Comparison of ENCODE assay signal across 15 mouse cellular contexts in the genomic region with DNA sequence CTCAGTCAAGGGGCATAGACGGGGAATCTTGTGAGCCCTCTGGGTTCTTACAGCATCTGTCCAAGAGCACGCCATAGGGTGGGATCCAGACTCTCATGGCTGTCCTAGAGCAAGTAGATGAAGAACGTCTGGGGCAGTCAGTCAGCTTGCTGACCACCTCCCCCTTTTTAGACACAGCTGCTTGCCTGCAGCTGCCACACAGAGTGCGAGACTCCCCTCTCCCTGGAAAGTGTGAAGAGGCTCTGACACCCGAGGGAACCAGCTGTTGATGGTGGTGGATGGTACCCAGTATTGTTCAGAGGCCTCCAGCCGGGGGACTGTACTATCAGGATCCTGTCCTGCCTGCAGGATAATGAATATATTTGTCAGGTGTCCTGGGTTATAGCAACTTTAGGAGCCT.
DNase-seq lines count a peak whose midpoint lies in the region; ATAC-seq and TF ChIP-seq lines count a peak whose summit lies in the region.
"Had no signal": no experiment of that assay in that cellular context is flagged by ENCODE, and none has a peak within 500 bp of the region (broad histone marks: within the 10 kb centered on the region; RNA-seq: fewer than 3 reads in every experiment).

No protein-coding gene starts in this region.

- no peaks in the 10 kb centered on the region for H3K9me3 ChIP-seq in hindbrain, embryonic 13.5 days
- no peaks in the 10 kb centered on the region for H3K9me3 ChIP-seq in hindbrain, embryonic 16.5 days (ENCODE audit: control insufficient read depth, low read length)
- no peaks in the 10 kb centered on the region for H3K9me3 ChIP-seq in embryonic facial prominence, embryonic 10.5 days
- H3K9me3 ChIP-seq in embryonic facial prominence, embryonic 14.5 days (ENCODE audit: control insufficient read depth, low read length), result no peaks in the 10 kb centered on the region
- H3K9me3 ChIP-seq in midbrain, embryonic 13.5 days, result no peaks in the 10 kb centered on the region

- H3K9ac ChIP-seq in hindbrain, embryonic 13.5 days, result no peak overlapping the region
- no peak overlapping the region for H3K9ac ChIP-seq in hindbrain, embryonic 16.5 days (ENCODE audit: low read depth, low read length)
- H3K9ac ChIP-seq in embryonic facial prominence, embryonic 14.5 days (ENCODE audit: low read depth, low read length), result no peak overlapping the region
- H3K9ac ChIP-seq in midbrain, embryonic 13.5 days (replicated peaks), result no peak overlapping the region
- H3K9ac ChIP-seq: lung, embryonic 14.5 days had no signal

- peak; percentile 19 for DNase-seq in embryonic facial prominence, embryonic 10.5 days (ENCODE audit: low spot score)
- peak; percentile 71 for DNase-seq in embryonic facial prominence, embryonic 14.5 days (ENCODE audit: low spot score)
- DNase-seq in embryo, embryonic 9.5 days (ENCODE audit: extremely low spot score), result no peak
- no peak for DNase-seq in gastrocnemius, adult 2 months
- DNase-seq: cerebellum, postnatal 14 days; heart, postnatal 4 days; kidney, postnatal 14 days; lung, embryonic 14.5 days; right cerebral cortex, postnatal 4 days had no signal

- no peak overlapping the region for H3K4me3 ChIP-seq in hindbrain, embryonic 13.5 days
- no peak overlapping the region for H3K4me3 ChIP-seq in hindbrain, embryonic 16.5 days (ENCODE audit: low read length)
- H3K4me3 ChIP-seq in embryonic facial prominence, embryonic 10.5 days, result no peak overlapping the region
- H3K4me3 ChIP-seq in embryonic facial prominence, embryonic 14.5 days (ENCODE audit: low read depth, low read length), result no peak overlapping the region
- no peak overlapping the region for H3K4me3 ChIP-seq in midbrain, embryonic 13.5 days (replicated peaks)
- no peak overlapping the region for H3K4me3 ChIP-seq in gastrocnemius, adult 2 months

- peak overlapping the region; percentile 26; the same call in 1 of the 2 replicates for H3K27ac ChIP-seq in hindbrain, embryonic 13.5 days
- H3K27ac ChIP-seq in hindbrain, embryonic 16.5 days (ENCODE audit: low read depth, low read length), result no peak overlapping the region
- H3K27ac ChIP-seq in embryonic facial prominence, embryonic 10.5 days (replicated peaks), result peak overlapping the region; percentile 63
- H3K27ac ChIP-seq in embryonic facial prominence, embryonic 14.5 days (replicated peaks; ENCODE audit: low read depth, low read length), result peak overlapping the region; percentile 40; the same call in 1 of the 2 replicates
- peak overlapping the region; percentile 66 for H3K27ac ChIP-seq in midbrain, embryonic 13.5 days
- H3K27ac ChIP-seq in gastrocnemius, adult 2 months, result no peak overlapping the region

- intact Hi-C loops in gastrocnemius, adult 2 months (cut with DNase I), result no loop called here

- peaks cover 27% of the 10 kb centered on the region for H3K4me1 ChIP-seq in hindbrain, embryonic 13.5 days (replicated peaks)
- H3K4me1 ChIP-seq in hindbrain, embryonic 16.5 days (ENCODE audit: control insufficient read depth, insufficient read depth, low read depth, low read length), result peaks cover 11% of the 10 kb centered on the region
- peaks cover 40% of the 10 kb centered on the region for H3K4me1 ChIP-seq in embryonic facial prominence, embryonic 10.5 days
- peaks cover 14% of the 10 kb centered on the region for H3K4me1 ChIP-seq in embryonic facial prominence, embryonic 14.5 days (ENCODE audit: control insufficient read depth, insufficient read depth, low read length)
- peaks cover 34% of the 10 kb centered on the region for H3K4me1 ChIP-seq in midbrain, embryonic 13.5 days (replicated peaks)

- 62% methylated on average over 6 of the region's 6 CpGs for WGBS in hindbrain, embryonic 13.5 days
- 53% methylated on average over 6 of the region's 6 CpGs for WGBS in hindbrain, embryonic 16.5 days
- 53% methylated on average over 6 of the region's 6 CpGs for WGBS in embryonic facial prominence, embryonic 10.5 days
- WGBS in embryonic facial prominence, embryonic 14.5 days, result 21% methylated on average over 6 of the region's 6 CpGs
- WGBS in midbrain, embryonic 13.5 days, result 61% methylated on average over 6 of the region's 6 CpGs

- no peak for TF ChIP-seq CTCF in gastrocnemius, adult 2 months (IDR thresholded peaks at IDR 0.05)

- H3K36me3 ChIP-seq in hindbrain, embryonic 13.5 days, result no peaks in the 10 kb centered on the region
- H3K36me3 ChIP-seq in hindbrain, embryonic 16.5 days (ENCODE audit: control insufficient read depth, insufficient read depth, low read length), result no peaks in the 10 kb centered on the region
- peaks cover 9% of the 10 kb centered on the region; the same call in 1 of the 2 replicates for H3K36me3 ChIP-seq in embryonic facial prominence, embryonic 10.5 days (replicated peaks)
- 0 out of 2 replicates have a peak, but pooled peaks cover under 1% of the 10 kb centered on the region for H3K36me3 ChIP-seq in embryonic facial prominence, embryonic 14.5 days (ENCODE audit: control insufficient read depth, insufficient read depth, low read length)
- H3K36me3 ChIP-seq in midbrain, embryonic 13.5 days, result no peaks in the 10 kb centered on the region

- ATAC-seq in hindbrain, embryonic 13.5 days (ENCODE audit: low FRiP score), result no peak
- ATAC-seq in hindbrain, embryonic 16.5 days, result no peak
- peak; percentile 74 for ATAC-seq in embryonic facial prominence, embryonic 14.5 days (ENCODE audit: low read depth)
- 0 out of 2 replicates have a peak, but pooled peaks have one; percentile 4 for ATAC-seq in midbrain, embryonic 13.5 days
- ATAC-seq: forebrain, embryonic 14.5 days; intestine, postnatal 0 days had no signal

- H3K4me2 ChIP-seq in hindbrain, embryonic 13.5 days, result no peak overlapping the region
- no peak overlapping the region for H3K4me2 ChIP-seq in hindbrain, embryonic 16.5 days (ENCODE audit: low read length)
- no peak overlapping the region for H3K4me2 ChIP-seq in embryonic facial prominence, embryonic 14.5 days (ENCODE audit: low read depth, low read length)
- H3K4me2 ChIP-seq in midbrain, embryonic 13.5 days (replicated peaks), result no peak overlapping the region
- H3K4me2 ChIP-seq: heart, embryonic 11.5 days; lung, embryonic 14.5 days had no signal

- H3K27me3 ChIP-seq in hindbrain, embryonic 13.5 days, result no peaks in the 10 kb centered on the region
- H3K27me3 ChIP-seq in hindbrain, embryonic 16.5 days (replicated peaks; ENCODE audit: control insufficient read depth, insufficient read depth, low read length), result no peaks in the 10 kb centered on the region
- no peaks in the 10 kb centered on the region for H3K27me3 ChIP-seq in embryonic facial prominence, embryonic 10.5 days (replicated peaks; ENCODE audit: low read depth, poor library complexity, severe bottlenecking)
- H3K27me3 ChIP-seq in embryonic facial prominence, embryonic 14.5 days (replicated peaks; ENCODE audit: control insufficient read depth, insufficient read depth, low read length), result no peaks in the 10 kb centered on the region
- no peaks in the 10 kb centered on the region for H3K27me3 ChIP-seq in midbrain, embryonic 13.5 days

Comparison
In these comparisons a context has a peak if more than half of its experiments do, and no peak if none do; other contexts are left out.
1. H3K27ac ChIP-seq: peak in hindbrain, embryonic 13.5 days (single experiment), embryonic facial prominence, embryonic 10.5 days (single experiment), embryonic facial prominence, embryonic 14.5 days (single experiment) and midbrain, embryonic 13.5 days (single experiment); none in hindbrain, embryonic 16.5 days (single experiment) and gastrocnemius, adult 2 months (single experiment).
2. ATAC-seq: peak in embryonic facial prominence, embryonic 14.5 days (single experiment) and midbrain, embryonic 13.5 days (single experiment); none in hindbrain, embryonic 13.5 days (single experiment) and hindbrain, embryonic 16.5 days (single experiment).
3. DNase-seq: peak in embryonic facial prominence, embryonic 10.5 days (single experiment) and embryonic facial prominence, embryonic 14.5 days (single experiment); none in embryo, embryonic 9.5 days (single experiment) and gastrocnemius, adult 2 months (single experiment).